Mouse (Mus musculus) thymus, postnatal 14 days (tissue): ENCODE data around the gene Cd68.
"Not testable (repeated sequence)": the region's sequence is repeated elsewhere in the genome, so short reads cannot be mapped to it uniquely, and the experiment has no call there.

Experiments
- DNase-seq: peaks from one replicate; pipeline ENCODE4 v3.0.0; 2021

The Cd68 gene

GRCm38 (mm10) chr11:69621571-69622268 is 44.2 kb downstream of the Cd68 start, which contains the start of gene Sat2:
Sat2 (plus strand) TSS chr11:69622024.
- DNase-seq: no peak

- no peak for DNase-seq
These were observed 45.4 kb downstream of the Cd68 start for GRCm38 (mm10) chr11:69620394-69621081.

GRCm38 (mm10) chr11:69617805-69618204 is 48.1 kb downstream of the Cd68 start, which contains the start of gene Shbg:
Shbg (minus strand) TSS chr11:69617905.
- no peak for DNase-seq

GRCm38 (mm10) chr11:69616781-69617180 is 49.2 kb downstream of the Cd68 start:
- no peak for DNase-seq

- not testable (repeated sequence) for DNase-seq
These were observed 51.7 kb downstream of the Cd68 start for GRCm38 (mm10) chr11:69614257-69614588.
